Mouse (Mus musculus): ENCODE data around the gene Dusp21. TPM values are rescaled to one million over a fixed set of nuclear protein-coding genes. Genes with fewer than 3 reads are reported as not detected.

Dusp21 gene
- polyA plus RNA-seq (2015; fragmentation: Nextera tagmentation; extraction: Ambion mirVana) = not detected in 2 replicates

- no peak for ATAC-seq (replicated peaks; ENCODE audit: insufficient number of reproducible peaks, insufficient read depth, low FRiP score, low read depth)
- Histone ChIP-seq H3K4me2 (no peak within 1 kb of the TSS), H3K27me3 (no peaks in the 10 kb centered on the region), H3K4me1 (replicated peaks) (no peaks in the 10 kb centered on the region), H3K9ac (no peak within 1 kb of the TSS), H3K27ac (no peak within 1 kb of the TSS), H3K9me3 (replicated peaks) (no peaks in the 10 kb centered on the region), H3K36me3 (no peaks in the 10 kb centered on the region), H3K4me3 (no peak within 1 kb of the TSS)
- WGBS = 87% methylated on average over 1 of the region's 1 CpGs
Measured at GRCm38 (mm10) chrX:18145557-18145956, at the start of gene Dusp21. TSS of gene Dusp21 (plus strand) at chrX:18145857.

- Histone ChIP-seq H3K27me3 (no peaks in the 10 kb centered on the region), H3K27ac (no peak overlapping the region), H3K4me2 (peak overlapping the region; percentile 81), H3K36me3 (no peaks in the 10 kb centered on the region), H3K9me3 (replicated peaks) (no peaks in the 10 kb centered on the region), H3K9ac (no peak overlapping the region), H3K4me3 (no peak overlapping the region), H3K4me1 (replicated peaks) (no peaks in the 10 kb centered on the region)
- no peak for ATAC-seq (replicated peaks; ENCODE audit: insufficient number of reproducible peaks, insufficient read depth, low FRiP score, low read depth)
- 66% methylated on average over 4 of the region's 4 CpGs for WGBS
Measured at GRCm38 (mm10) chrX:18160734-18161442, 15.2 kb downstream of the Dusp21 start.

- 2% methylated on average over 24 of the region's 28 CpGs for WGBS
Measured at GRCm38 (mm10) chrX:18161796-18162191, 16.1 kb downstream of the Dusp21 start.

GRCm38 (mm10) chrX:18162192-18162857 is 16.7 kb downstream of the Dusp21 start, which contains the start of gene Kdm6a:
TSS of gene Kdm6a (plus strand) at chrX:18162575.
- Histone ChIP-seq H3K4me1 (replicated peaks) (no peaks in the 10 kb centered on the region), H3K4me3 (peak within 1 kb of the TSS; percentile 90), H3K27me3 (no peaks in the 10 kb centered on the region), H3K4me2 (peak within 1 kb of the TSS; percentile 81), H3K9me3 (replicated peaks) (no peaks in the 10 kb centered on the region), H3K36me3 (no peaks in the 10 kb centered on the region), H3K27ac (peak within 1 kb of the TSS; percentile 98), H3K9ac (peak within 1 kb of the TSS; percentile 93)
- 1% methylated on average over 50 of the region's 50 CpGs for WGBS
- ATAC-seq (replicated peaks; ENCODE audit: insufficient number of reproducible peaks, insufficient read depth, low FRiP score, low read depth) = peak; percentile 99

More at GRCm38 (mm10) chrX:18161796-18162191, 16.1 kb downstream of the Dusp21 start:
- peak overlapping the region; percentile 90 for H3K4me3 ChIP-seq
- peak overlapping the region; percentile 81 for H3K4me2 ChIP-seq
- peak; percentile 47 for ATAC-seq (replicated peaks; ENCODE audit: insufficient number of reproducible peaks, insufficient read depth, low FRiP score, low read depth)
- H3K9me3 ChIP-seq (replicated peaks) = no peaks in the 10 kb centered on the region
- H3K27ac ChIP-seq = peak overlapping the region; percentile 94
- H3K27me3 ChIP-seq = no peaks in the 10 kb centered on the region
- H3K36me3 ChIP-seq = no peaks in the 10 kb centered on the region
- no peaks in the 10 kb centered on the region for H3K4me1 ChIP-seq (replicated peaks)
- H3K9ac ChIP-seq = peak overlapping the region; percentile 79

- Histone ChIP-seq H3K27ac (peak overlapping the region; percentile 98), H3K9ac (peak overlapping the region; percentile 93), H3K4me2 (peak overlapping the region; percentile 58), H3K4me1 (replicated peaks) (no peaks in the 10 kb centered on the region), H3K4me3 (peak overlapping the region; percentile 90), H3K36me3 (no peaks in the 10 kb centered on the region), H3K9me3 (replicated peaks) (no peaks in the 10 kb centered on the region), H3K27me3 (no peaks in the 10 kb centered on the region)
- peak; percentile 11; the same call in 1 of the 2 replicates for ATAC-seq (replicated peaks; ENCODE audit: insufficient number of reproducible peaks, insufficient read depth, low FRiP score, low read depth)
- WGBS = under 1% methylated on average over 68 of the region's 95 CpGs
Measured at GRCm38 (mm10) chrX:18162861-18163731, 17.4 kb downstream of the Dusp21 start.

GRCm38 (mm10) chrX:18163917-18164624 is 18.4 kb downstream of the Dusp21 start:
- H3K4me2 ChIP-seq = peak overlapping the region; percentile 58
- peak overlapping the region; percentile 90 for H3K4me3 ChIP-seq
- H3K4me1 ChIP-seq (replicated peaks) = no peaks in the 10 kb centered on the region
- WGBS = 4% methylated on average over 10 of the region's 10 CpGs
- H3K27me3 ChIP-seq = no peaks in the 10 kb centered on the region
- no peak for ATAC-seq (replicated peaks; ENCODE audit: insufficient number of reproducible peaks, insufficient read depth, low FRiP score, low read depth)
- H3K36me3 ChIP-seq = no peaks in the 10 kb centered on the region
- H3K9me3 ChIP-seq (replicated peaks) = no peaks in the 10 kb centered on the region
- H3K9ac ChIP-seq = peak overlapping the region; percentile 93
- peak overlapping the region; percentile 98 for H3K27ac ChIP-seq

- no peak overlapping the region for H3K4me2 ChIP-seq
- no peak overlapping the region for H3K27ac ChIP-seq
- WGBS = 41% methylated on average over 2 of the region's 2 CpGs
Measured at GRCm38 (mm10) chrX:18165121-18165520, 19.5 kb downstream of the Dusp21 start.

GRCm38 (mm10) chrX:18166961-18167360 is 21.3 kb downstream of the Dusp21 start:
- Histone ChIP-seq H3K36me3 (no peaks in the 10 kb centered on the region), H3K27me3 (no peaks in the 10 kb centered on the region), H3K4me2 (no peak overlapping the region), H3K9me3 (replicated peaks) (no peaks in the 10 kb centered on the region), H3K9ac (no peak overlapping the region), H3K4me1 (replicated peaks) (no peaks in the 10 kb centered on the region), H3K4me3 (no peak overlapping the region), H3K27ac (no peak overlapping the region)
- no peak for ATAC-seq (replicated peaks; ENCODE audit: insufficient number of reproducible peaks, insufficient read depth, low FRiP score, low read depth)
- 80% methylated on average over 3 of the region's 3 CpGs for WGBS

More at GRCm38 (mm10) chrX:18165121-18165520, 19.5 kb downstream of the Dusp21 start:
- no peak for ATAC-seq (replicated peaks; ENCODE audit: insufficient number of reproducible peaks, insufficient read depth, low FRiP score, low read depth)
- H3K4me1 ChIP-seq (replicated peaks) = no peaks in the 10 kb centered on the region
- H3K9ac ChIP-seq = no peak overlapping the region
- no peaks in the 10 kb centered on the region for H3K27me3 ChIP-seq
- H3K9me3 ChIP-seq (replicated peaks) = no peaks in the 10 kb centered on the region
- H3K36me3 ChIP-seq = no peaks in the 10 kb centered on the region
- no peak overlapping the region for H3K4me3 ChIP-seq

DNA sequence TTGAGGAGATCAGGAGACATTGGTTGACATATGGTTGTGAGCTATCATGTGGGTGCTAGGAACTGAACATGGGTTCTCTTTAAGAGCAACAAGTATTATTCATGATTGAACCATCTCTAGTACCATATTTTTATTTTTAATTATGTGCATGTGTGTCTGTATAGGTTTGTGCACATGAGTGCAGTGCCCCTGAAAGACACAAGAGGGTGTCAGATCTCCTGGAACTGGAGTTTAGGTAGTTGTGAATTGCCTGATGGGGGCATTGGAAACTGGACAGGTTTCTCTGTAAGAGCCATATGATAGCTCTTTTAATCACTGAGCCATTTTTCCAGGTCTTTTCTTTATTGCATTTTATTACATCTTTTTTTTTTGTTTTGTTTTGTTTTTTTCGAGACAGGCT is 23.3 kb downstream of the Dusp21 start:
- no peaks in the 10 kb centered on the region for H3K4me1 ChIP-seq (replicated peaks)
- no peak for ATAC-seq (replicated peaks; ENCODE audit: insufficient number of reproducible peaks, insufficient read depth, low FRiP score, low read depth)
- WGBS = 90% methylated on average over 1 of the region's 1 CpGs

GRCm38 (mm10) chrX:18174831-18175230 is 29.2 kb downstream of the Dusp21 start:
- H3K27me3 ChIP-seq = no peaks in the 10 kb centered on the region
- H3K27ac ChIP-seq = no peak overlapping the region
- WGBS = 21% methylated on average over 4 of the region's 4 CpGs
- no peak for ATAC-seq (replicated peaks; ENCODE audit: insufficient number of reproducible peaks, insufficient read depth, low FRiP score, low read depth)
- H3K36me3 ChIP-seq = no peaks in the 10 kb centered on the region
- H3K9me3 ChIP-seq (replicated peaks) = no peaks in the 10 kb centered on the region
- no peak overlapping the region for H3K9ac ChIP-seq
- H3K4me3 ChIP-seq = no peak overlapping the region
- H3K4me1 ChIP-seq (replicated peaks) = peaks cover 13% of the 10 kb centered on the region
- no peak overlapping the region for H3K4me2 ChIP-seq

More for the DNA sequence above, 23.3 kb downstream of the Dusp21 start:
- Histone ChIP-seq H3K4me2 (no peak overlapping the region), H3K27me3 (no peaks in the 10 kb centered on the region), H3K36me3 (no peaks in the 10 kb centered on the region), H3K9me3 (replicated peaks) (no peaks in the 10 kb centered on the region), H3K9ac (no peak overlapping the region), H3K27ac (no peak overlapping the region), H3K4me3 (no peak overlapping the region)
